Mouse (Mus musculus) heart, adult 2 months (tissue): ENCODE measurements around the gene Olfr412.

ENCODE experiments used
- CTCF ChIP-seq: fragments of 200-600 bp; IDR thresholded peaks from 2 replicates; pipeline ENCODE4 v1.8.1; 2022; ENCODE audit warnings: antibody characterized with exemption, mild to moderate bottlenecking, moderate library complexity
- EP300 ChIP-seq: fragments of 200-500 bp; IDR thresholded peaks from 2 replicates; pipeline ENCODE4 v1.6.1; 2011; ENCODE audit warnings: low read depth, low read length, control low read depth; ENCODE audit not compliant: insufficient read depth
- POLR2A ChIP-seq: fragments of 200-500 bp; IDR thresholded peaks from 2 replicates; pipeline ENCODE4 v1.6.1; 2011; ENCODE audit warnings: mild to moderate bottlenecking, low read depth, low read length, control low read depth; ENCODE audit not compliant: insufficient read depth

DNA sequence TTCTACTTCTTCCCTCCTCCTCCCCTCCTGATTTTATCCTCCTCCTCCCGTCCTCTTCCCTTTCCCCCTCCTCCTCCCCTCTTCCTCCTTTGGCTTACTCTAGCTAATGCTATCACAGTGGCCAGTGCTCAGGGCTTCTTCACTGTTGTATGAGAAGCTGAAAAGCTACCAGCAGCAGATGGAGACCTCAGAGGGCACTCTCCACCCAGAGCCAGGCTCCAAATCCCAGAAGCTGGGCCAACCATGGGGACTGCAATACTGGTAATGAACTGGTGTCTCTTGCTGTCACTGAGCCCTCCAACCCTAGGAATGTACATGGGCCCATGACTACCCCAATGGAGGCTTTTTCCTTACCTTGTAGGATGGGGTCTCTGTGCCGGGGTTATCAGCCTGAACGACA lies 50.1 kb downstream of the Olfr412 start:
- TF ChIP-seq CTCF (no peak), EP300 (no peak), POLR2A (no peak)
